Mouse (Mus musculus): ENCODE data around the gene Dmc1. TPM values are rescaled to one million over a fixed set of nuclear protein-coding genes. Genes with fewer than 3 reads are reported as not detected.

The Dmc1 gene
- polyA plus RNA-seq (2021): 0.15 TPM

DNA sequence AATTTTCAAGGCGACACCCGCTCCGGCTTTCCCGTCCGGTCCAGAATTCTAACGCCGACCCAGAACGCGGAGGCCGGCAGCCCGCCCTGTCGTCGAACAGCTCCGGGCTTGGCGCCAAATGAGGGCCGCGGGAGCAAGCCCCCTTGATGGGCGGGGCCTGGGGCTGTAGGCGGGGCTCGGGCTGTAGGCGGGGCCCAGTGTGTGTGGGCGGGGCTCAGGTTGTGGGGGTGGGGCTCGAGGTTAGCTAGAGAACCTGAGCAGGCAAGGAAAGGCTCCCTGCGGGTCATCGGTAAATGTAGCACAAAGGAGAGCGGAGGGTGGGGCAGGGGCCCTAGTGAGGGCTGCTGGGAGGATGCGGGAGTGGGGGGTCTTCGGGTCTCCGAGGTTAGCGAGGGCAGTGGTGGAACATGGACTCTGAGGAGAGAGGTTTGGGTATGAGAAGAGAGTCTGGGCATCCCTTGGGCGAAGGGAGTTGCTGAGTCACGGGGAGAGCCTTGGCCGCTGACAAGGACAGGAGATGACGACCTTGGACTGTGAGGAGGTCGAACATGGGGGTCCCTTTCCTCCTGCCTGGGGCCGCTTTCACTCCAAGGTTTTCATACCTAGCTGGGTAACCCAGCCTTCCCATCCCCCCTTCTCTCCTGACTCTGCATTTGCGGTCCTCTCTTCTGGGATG, at the start of gene Dmc1:
Dmc1 (minus strand) TSS at position 120 of the 676 bp plus-strand sequence.
- in situ Hi-C loops (cut with MboI; ENCODE audit: low pct_unique_long_range_greater_than_20kb): loop anchor here (5.0 kb wide), 1 partner anchor 138 kb away; no protein-coding TSS in a partner anchor
- DNase-seq (ENCODE audit: low read depth, low spot score): no peak
- no peak for TF ChIP-seq CTCF (IDR thresholded peaks at IDR 0.05)
- no peaks in the 10 kb centered on the region for H3K27me3 ChIP-seq
- ChIA-PET POLR2A (no interaction called here), CTCF (no interaction called here)
- no peak for ATAC-seq

DNA sequence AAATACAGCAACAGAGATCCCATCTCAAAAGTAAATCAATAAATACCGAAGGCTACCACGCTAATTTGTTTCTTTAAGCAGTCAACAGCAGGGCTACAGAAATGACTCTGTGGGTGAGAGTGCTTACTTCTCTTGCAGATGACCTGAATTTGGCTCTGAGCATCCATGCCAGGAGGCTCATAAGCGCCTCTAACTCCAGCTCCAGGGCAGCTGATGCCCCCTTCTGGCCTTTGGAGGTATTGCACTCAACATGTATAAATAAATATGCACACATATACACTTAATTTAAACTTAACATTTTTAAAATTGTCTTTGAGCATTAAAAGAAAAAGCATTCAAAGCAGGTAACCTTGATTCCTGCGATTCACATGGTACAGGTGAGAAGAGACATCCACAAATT, 46.6 kb upstream of the Dmc1 start:
- no peaks in the 10 kb centered on the region for H3K27me3 ChIP-seq
- no peak for ATAC-seq
- no peak for DNase-seq (ENCODE audit: low read depth, low spot score)
- POLR2A ChIA-PET: interaction anchor here (0.6 kb wide), 1 partner anchor 109 kb away, joined by 5 read pairs; no protein-coding TSS in a partner anchor
- CTCF ChIA-PET: interaction anchor here (1.2 to 1.9 kb wide), 2 partner anchors 12 to 22 kb away, joined by 3 to 6 read pairs; no protein-coding TSS in a partner anchor
- peak; percentile 77 for TF ChIP-seq CTCF (IDR thresholded peaks at IDR 0.05)
- in situ Hi-C loops (cut with MboI; ENCODE audit: low pct_unique_long_range_greater_than_20kb): no loop called here

- H3K27me3 ChIP-seq: no peaks in the 10 kb centered on the region
- in situ Hi-C loops (cut with MboI; ENCODE audit: low pct_unique_long_range_greater_than_20kb): no loop called here
- CTCF ChIA-PET: interaction anchor here (1.0 to 1.9 kb wide), 3 partner anchors 8 to 21 kb away, joined by 3 to 6 read pairs (median 3); no protein-coding TSS in a partner anchor
- POLR2A ChIA-PET: no interaction called here
- DNase-seq (ENCODE audit: low read depth, low spot score): no peak
- no peak for ATAC-seq
- no peak for TF ChIP-seq CTCF (IDR thresholded peaks at IDR 0.05)
These were observed 45.7 kb upstream of the Dmc1 start for GRCm38 (mm10) chr15:79650569-79650968.

GRCm38 (mm10) chr15:79648130-79648529, 43.2 kb upstream of the Dmc1 start:
- in situ Hi-C loops (cut with MboI; ENCODE audit: low pct_unique_long_range_greater_than_20kb): no loop called here
- ChIA-PET POLR2A (no interaction called here), CTCF (no interaction called here)
- DNase-seq (ENCODE audit: low read depth, low spot score): no peak
- no peak for ATAC-seq
- no peaks in the 10 kb centered on the region for H3K27me3 ChIP-seq
- TF ChIP-seq CTCF (IDR thresholded peaks at IDR 0.05): no peak

- no peak for ATAC-seq
- in situ Hi-C loops (cut with MboI; ENCODE audit: low pct_unique_long_range_greater_than_20kb): no loop called here
- no peak for TF ChIP-seq CTCF (IDR thresholded peaks at IDR 0.05)
These were observed 40.6 kb upstream of the Dmc1 start for GRCm38 (mm10) chr15:79645483-79645882.

GRCm38 (mm10) chr15:79641135-79641817, 36.4 kb upstream of the Dmc1 start:
- in situ Hi-C loops (cut with MboI; ENCODE audit: low pct_unique_long_range_greater_than_20kb): no loop called here
- TF ChIP-seq CTCF (IDR thresholded peaks at IDR 0.05): no peak
- H3K27me3 ChIP-seq: no peaks in the 10 kb centered on the region
- POLR2A ChIA-PET: interaction anchor here (0.9 kb wide), 1 partner anchor 18 kb away, joined by 4 read pairs; no protein-coding TSS in a partner anchor
- no peak for DNase-seq (ENCODE audit: low read depth, low spot score)
- ATAC-seq: no peak
- CTCF ChIA-PET: no interaction called here

More at GRCm38 (mm10) chr15:79645483-79645882, 40.6 kb upstream of the Dmc1 start:
- DNase-seq (ENCODE audit: low read depth, low spot score): no peak
- POLR2A ChIA-PET: no interaction called here
- CTCF ChIA-PET: no interaction called here
- H3K27me3 ChIP-seq: no peaks in the 10 kb centered on the region

- TF ChIP-seq CTCF (IDR thresholded peaks at IDR 0.05): no peak
- in situ Hi-C loops (cut with MboI; ENCODE audit: low pct_unique_long_range_greater_than_20kb): no loop called here
- POLR2A ChIA-PET: no interaction called here
These were observed 25.6 kb upstream of the Dmc1 start for GRCm38 (mm10) chr15:79630471-79630870.

DNA sequence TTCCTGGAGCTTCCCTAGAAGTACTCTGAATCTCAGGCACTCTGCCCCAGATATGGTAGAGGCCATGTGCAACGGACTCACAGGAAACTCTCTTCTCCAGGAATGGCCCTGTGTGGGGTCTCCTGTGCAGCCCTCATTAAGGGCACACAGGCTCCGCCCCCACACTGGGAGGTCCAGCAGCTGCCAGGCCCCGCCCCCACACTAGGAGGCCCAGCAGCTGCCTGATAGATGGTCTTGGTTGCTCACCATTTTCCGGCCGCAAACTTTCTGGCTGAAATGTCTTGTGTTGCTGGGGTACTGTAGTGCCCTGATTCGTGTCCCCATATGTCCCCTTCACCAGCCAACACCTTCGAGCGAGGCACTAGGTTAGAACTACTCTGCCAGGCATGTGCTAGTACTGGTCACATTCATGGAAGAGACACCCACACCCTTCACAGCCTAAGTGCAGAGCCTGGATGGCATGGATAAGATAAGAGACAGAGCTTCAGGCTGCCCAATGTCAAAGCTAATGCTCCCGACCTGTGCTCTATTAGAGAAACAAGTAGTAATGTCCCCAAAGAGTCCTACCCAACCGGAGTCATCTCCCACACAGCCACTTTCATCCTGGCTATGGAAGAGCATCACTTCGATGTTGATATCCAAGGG, 15.0 kb upstream of the Dmc1 start:
- ChIA-PET POLR2A (no interaction called here), CTCF (no interaction called here)
- TF ChIP-seq CTCF (IDR thresholded peaks at IDR 0.05): no peak
- DNase-seq (ENCODE audit: low read depth, low spot score) (no peak), ATAC-seq (no peak)
- in situ Hi-C loops (cut with MboI; ENCODE audit: low pct_unique_long_range_greater_than_20kb): no loop called here
- H3K27me3 ChIP-seq: no peaks in the 10 kb centered on the region

More at GRCm38 (mm10) chr15:79630471-79630870, 25.6 kb upstream of the Dmc1 start:
- CTCF ChIA-PET: interaction anchor here (1.7 kb wide), 1 partner anchor 21 kb away, joined by 6 read pairs; no protein-coding TSS in a partner anchor
- DNase-seq (ENCODE audit: low read depth, low spot score) (no peak), ATAC-seq (no peak)
- H3K27me3 ChIP-seq: no peaks in the 10 kb centered on the region

DNA sequence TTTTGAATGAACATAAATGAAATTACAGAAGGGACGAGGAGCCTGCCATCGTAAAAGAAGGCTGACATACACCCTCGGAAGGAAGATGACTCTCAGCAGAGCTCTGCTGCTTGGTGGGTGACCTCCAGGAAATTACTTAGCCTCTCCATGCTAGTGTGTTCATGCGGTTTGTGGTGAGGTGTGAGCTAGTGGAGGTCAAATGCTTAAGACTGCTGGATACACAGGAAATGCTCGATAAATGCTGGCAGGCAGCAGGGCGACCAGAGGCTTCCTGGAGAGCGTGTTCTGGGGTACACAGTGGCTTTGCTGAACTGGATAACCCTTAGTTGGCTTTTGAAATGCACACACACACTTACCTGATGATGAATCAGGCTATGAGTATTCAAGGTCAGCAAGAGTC, 13.5 kb upstream of the Dmc1 start:
- ChIA-PET POLR2A (no interaction called here), CTCF (no interaction called here)
- no peak for DNase-seq (ENCODE audit: low read depth, low spot score)
- in situ Hi-C loops (cut with MboI; ENCODE audit: low pct_unique_long_range_greater_than_20kb): no loop called here
- H3K27me3 ChIP-seq: no peaks in the 10 kb centered on the region
- TF ChIP-seq CTCF (IDR thresholded peaks at IDR 0.05): no peak
- no peak for ATAC-seq

DNA sequence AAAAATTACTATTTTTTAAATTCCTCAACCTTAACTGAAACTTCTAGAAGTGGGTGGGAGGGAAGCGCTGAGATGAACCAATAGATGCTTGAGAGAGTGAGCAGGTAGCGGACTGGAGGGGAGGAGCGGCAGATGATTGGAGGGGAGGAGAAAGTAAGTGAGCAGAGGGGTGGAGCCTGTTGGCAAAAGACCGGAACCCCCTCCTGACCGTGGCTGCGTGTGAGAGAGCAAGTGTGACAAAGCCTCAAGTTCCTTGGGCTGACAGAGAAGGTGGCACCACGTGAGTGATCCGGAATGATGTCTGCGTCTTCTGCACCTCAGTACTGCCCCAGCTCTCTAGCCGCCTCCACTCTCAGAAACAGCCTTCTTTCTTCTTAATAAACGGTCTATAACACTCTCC, 12.2 kb upstream of the Dmc1 start:
- in situ Hi-C loops (cut with MboI; ENCODE audit: low pct_unique_long_range_greater_than_20kb): no loop called here

GRCm38 (mm10) chr15:79616729-79617128, 11.8 kb upstream of the Dmc1 start:
- ATAC-seq (no peak), DNase-seq (ENCODE audit: low read depth, low spot score) (no peak)
- CTCF ChIA-PET: no interaction called here
- POLR2A ChIA-PET: no interaction called here
- in situ Hi-C loops (cut with MboI; ENCODE audit: low pct_unique_long_range_greater_than_20kb): no loop called here
- TF ChIP-seq CTCF (IDR thresholded peaks at IDR 0.05): no peak
- no peaks in the 10 kb centered on the region for H3K27me3 ChIP-seq

More for the DNA sequence above, 12.2 kb upstream of the Dmc1 start:
- ATAC-seq (no peak), DNase-seq (ENCODE audit: low read depth, low spot score) (no peak)
- POLR2A ChIA-PET: no interaction called here
- TF ChIP-seq CTCF (IDR thresholded peaks at IDR 0.05): no peak
- CTCF ChIA-PET: no interaction called here
- H3K27me3 ChIP-seq: no peaks in the 10 kb centered on the region

All from Patski (cell line).